Mouse (Mus musculus): ENCODE measurements around the gene Pou2f1.
A peak's percentile ranks its signal among the peaks of the same experiment; 100 is the strongest.

Gene Pou2f1

DNA sequence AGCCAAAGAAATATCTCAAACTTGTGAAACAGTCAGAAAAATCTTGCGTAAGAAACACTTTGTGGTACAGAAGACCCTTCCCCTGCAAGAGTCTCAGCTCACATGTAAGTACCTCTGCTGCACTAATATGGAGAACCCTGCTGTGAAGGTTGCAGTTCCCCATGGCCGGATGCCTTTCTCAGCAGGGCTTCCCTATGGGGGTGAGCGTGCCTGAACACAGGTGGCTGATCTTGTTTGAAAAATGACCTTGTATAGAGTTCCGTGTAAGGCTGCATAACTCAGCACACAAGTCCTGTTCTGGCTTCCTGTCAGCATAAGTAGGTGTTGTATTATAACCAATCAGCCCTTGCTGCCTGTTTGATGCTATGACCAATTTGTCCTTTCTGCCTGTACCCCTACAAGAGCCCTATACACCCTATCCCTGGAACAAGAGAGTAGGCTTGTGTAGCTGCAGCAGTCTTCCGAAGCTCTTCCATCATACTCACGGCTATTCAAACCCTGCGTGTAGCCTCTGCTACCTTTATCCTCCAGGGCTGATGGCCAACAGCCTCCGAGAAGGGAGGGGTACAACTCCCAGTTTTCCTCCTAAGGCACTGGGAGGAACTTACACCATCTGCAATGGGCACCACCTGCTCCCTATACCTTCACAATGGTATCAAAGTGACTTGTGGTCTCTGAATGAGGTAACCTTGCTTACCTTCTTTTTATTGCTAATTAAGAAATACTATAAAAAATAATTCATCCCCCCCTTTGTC is 120.2 kb downstream of the Pou2f1 start:
- no peak for DNase-seq (ENCODE audit: low spot score in 2 of 2)

DNA sequence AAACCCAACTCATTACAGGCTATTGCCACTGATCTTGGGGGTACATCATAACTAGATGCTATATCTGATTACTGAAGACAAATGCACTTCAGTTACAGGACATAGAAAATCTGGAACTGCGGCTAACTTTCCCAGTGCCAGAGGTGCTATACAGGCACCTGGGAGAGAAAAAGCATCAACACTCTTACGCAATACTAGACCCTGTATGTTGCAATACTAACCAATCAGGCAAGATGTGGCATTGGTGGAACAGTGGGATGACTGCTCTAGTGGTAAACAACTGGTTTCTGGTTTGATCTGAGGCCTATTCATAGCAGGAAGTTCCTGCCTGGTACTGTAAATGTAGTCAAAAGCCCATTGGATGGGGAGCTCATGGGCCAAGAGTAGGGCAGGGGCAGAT is 123.7 kb downstream of the Pou2f1 start:
- no peak for DNase-seq (ENCODE audit: low spot score in 2 of 2)

DNA sequence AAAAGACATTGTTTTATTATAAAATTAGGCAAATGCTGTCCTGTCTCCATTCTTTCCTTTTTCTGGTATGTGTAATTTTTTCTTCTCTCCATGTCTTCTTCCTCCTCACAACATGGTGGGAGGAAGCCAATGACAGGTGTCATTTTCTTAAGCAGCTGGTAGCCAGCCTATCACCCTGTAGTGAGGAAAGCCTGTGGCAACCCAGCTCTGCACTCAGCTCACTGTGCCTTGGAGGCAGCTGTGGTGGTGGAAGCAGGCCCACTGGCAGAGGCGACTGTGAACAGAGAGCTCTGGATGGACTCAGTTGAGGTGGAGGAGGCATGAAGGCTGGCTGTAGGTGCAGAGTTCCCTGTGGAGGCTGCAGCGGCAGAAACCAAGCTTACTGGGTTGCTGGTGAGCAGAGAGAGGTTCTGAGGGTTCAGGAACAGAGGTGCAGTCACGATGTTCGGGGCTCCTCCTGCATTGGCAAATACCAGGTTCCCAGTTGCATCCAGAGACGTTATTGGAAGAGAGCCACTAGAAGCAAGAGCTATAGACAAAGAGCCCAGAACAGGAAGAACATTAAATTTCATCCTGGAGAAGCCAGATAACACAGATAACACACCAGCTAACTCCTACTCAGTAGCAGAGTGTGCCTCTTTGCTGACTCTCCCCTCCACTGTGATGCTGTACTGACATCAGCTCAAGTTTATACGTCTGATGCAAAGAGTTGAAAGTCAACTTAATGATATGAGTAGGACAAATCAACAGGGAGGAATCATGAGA is 126.8 kb downstream of the Pou2f1 start:
- DNase-seq (ENCODE audit: low spot score in 2 of 2): no peak

DNA sequence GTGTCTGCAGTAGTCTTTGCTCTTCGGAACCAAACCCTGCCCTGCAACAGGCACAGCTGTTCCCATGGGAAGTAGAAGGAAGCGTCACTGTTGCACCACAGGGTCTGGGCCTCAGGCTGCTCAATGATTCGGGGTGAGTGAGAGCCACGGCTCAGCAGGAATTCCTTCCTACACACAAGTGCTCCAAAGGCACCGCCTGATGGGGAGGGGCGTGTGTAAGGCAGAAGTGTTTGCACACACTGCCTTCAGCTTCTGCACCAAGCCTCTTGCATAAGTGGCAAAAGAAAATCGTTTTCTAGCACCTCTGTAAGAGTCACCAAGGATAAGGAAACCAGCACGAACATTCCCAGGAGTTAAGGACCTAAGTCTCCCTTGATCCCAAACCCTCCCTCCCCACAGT is 127.8 kb downstream of the Pou2f1 start:
- no peak for DNase-seq (ENCODE audit: low spot score in 2 of 2)

DNA sequence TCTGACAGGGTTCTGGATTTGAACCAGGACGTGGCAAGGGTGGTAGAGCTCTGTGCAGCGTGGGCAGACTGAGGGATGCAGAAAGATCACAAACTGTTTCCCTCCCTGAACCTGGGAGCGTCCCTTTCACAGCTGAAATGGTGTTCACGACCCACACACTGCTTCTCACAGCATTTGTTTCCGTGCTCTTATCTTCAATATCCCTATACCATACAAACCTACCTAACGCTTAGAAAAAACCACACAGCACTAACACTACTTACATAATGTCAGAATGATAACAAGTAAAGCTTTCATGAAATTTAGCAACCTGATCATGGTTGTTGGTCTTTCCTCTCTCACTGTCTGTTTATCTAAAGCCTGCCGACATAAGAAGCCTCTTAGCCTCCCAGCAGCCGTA is 133.8 kb downstream of the Pou2f1 start:
- DNase-seq (ENCODE audit: low spot score in 2 of 2): no peak

DNA sequence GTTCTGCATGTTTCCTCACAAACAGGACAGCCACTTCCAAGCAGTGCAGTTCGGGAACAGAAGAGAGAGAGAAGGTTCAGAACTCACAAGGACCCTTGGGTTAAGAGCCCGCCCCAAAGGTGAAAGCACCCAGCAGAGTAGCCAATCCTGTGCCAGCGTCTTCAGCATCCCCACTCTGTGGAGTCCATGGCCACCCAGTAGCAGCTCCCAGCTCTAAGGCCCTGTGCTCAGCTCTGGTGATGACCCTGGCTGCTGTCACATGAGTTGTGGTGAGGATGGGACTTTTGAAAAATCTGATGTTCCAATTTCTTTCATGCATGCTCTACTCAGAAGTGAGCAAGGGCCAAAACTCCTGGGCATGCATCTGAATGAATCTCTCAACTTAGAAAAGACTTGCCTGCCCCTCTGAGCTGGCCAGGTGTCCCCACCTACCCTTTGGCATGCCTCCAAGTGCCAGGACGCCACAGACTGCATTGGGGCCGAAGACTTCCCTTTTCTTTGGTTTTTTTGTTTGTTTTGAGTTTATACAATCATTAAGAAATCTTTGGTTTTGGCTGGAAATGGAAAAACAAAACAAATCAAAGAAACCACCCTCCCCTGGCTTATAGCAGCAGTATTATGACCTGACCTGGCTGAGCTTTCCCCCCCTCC is 135.7 kb downstream of the Pou2f1 start:
- no peak for DNase-seq (ENCODE audit: low spot score in 2 of 2)

DNA sequence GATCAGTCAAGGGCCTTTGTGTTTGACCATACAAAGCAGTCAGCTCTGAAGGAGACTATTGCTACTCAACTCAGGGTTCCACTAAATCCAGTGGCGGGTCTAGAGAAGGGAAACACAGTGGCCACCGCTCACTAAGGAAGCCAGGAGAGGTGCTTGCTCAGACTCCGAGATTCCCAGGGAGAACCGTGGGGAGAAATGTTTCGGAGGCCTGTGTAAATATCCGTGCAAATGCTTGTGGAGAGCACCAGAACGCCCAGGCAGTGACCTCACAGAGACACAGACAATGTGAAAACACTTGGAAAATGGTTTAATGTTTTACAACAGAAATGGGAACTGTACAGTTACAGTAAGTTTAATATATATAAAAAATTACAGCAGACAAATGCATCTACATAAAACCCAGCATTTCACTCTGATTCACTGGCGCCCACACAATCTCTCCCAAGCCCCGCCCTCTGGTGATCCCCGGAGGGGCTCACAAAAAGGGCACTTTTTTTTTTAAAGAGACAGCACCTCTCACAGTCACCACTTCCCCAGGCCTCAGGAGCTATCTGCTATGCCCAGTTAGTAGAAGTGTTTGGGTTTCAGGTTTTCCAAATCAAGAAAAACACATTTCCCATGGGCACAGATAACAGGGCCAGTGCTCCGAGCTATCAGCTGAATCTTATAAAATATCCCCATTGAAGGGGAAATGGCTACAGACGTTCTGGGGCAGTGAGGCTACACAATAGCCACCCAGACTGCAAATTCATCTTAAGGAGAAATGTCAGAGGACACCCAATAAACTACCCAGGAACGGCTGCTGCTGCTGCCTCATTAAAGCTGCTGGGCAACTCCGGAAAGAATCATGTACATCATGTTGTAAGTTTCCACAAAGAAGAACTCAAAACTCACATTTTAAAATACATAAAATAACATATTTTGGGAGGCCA is 137.3 kb downstream of the Pou2f1 start:
- no peak for DNase-seq (ENCODE audit: low spot score in 2 of 2)

DNA sequence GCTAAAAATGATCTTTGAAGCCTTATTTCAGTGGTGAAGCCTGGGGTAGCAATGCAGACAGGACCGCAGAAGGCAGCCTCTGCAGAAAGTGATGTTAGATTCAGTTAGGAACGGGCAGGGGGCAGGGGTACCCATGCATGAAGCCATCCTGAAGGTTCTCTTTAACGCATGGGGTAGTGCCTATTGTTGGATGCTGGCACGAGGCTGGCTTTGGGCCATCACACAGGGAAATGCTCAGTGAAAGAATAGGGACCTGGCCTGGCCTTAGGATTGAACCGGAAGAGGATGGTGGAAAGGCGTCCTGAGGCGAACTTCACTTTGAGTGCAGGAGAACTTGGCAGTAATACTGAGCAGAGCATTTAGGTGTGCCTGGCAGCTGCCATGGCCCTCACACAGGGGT is 140.4 kb downstream of the Pou2f1 start:
- DNase-seq (ENCODE audit: low spot score in 2 of 2): no peak

DNA sequence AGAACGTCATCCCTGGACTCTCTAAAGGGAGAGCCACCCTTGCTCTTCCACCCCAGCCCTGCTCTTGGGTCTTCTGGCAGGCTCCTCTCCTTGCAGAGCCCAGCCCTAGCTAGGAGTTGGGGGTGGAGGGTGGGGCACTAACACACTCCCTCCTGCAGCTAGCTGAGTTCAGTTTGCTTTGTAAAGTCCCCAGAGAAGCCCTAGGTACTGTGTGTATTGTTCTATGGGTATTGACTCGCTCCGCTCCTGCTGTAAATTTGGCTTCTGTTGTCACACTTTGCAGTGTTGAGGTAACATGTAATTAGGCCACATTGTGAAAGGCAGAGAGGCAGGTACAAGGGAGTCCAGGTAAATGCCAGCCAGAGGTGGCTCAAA is 141.3 kb downstream of the Pou2f1 start:
- no peak for DNase-seq (ENCODE audit: low spot score in 2 of 2)

DNA sequence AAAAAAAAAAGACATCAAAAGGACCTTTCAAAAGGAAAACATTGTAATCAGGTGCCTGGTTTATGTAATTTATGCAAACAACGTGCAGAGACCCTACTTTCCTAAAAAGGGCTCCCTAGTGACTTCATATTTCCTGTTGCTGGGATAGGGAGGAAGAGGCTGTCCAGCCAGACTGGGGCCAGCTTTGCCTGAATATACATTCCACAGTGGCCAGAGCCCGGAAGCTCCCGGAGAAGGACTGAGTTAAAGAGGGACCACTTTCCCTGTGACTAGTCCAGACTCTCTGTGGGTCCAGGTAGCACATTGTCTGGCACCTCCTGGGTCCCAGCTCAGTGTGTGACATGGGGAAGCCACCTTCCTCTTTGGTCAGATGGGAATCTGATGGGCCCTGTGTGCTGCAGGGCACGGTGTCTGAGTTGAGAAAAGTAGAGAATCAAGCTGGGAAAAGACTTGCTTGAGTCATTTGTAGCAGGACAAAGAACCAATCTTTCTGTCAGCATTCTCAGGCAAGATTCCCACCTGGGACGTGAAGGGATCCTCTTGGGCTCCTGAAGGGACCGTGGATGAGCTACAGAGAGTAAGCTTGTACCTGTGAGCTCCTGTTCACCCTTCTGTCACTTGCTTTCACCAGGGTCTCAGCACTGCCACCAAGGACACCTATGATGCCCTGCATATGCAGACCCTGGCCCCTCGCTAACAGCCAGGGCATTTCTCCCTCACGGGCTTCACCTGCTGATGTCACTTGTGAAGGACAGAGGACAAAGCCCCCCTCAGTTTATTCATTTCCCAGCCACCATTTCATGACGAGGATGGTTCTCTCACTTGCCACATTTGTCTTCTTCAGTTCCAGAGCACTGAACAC is 141.9 kb downstream of the Pou2f1 start:
- no peak for DNase-seq (ENCODE audit: low spot score in 2 of 2)

DNA sequence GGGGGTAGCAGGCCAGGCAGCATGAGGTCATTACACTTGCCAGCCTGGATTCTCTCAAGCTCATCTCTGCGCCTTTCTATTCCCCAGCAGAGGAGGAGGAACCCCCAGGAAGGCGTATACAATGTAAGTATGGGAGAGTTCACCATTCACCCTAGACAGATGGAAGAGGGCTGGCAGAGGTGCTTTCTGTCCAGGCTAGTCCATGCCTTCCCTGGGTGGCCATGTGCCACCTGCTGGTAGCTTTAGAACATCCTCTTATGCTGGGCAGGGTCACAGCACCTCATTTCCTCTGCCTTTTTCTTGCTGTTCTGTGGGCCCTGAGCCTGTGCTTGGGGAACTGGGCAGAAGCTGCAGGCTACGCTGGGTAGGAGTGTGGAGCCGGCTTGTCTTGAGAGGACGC is 144.1 kb downstream of the Pou2f1 start:
- no peak for DNase-seq (ENCODE audit: low spot score in 2 of 2)

DNA sequence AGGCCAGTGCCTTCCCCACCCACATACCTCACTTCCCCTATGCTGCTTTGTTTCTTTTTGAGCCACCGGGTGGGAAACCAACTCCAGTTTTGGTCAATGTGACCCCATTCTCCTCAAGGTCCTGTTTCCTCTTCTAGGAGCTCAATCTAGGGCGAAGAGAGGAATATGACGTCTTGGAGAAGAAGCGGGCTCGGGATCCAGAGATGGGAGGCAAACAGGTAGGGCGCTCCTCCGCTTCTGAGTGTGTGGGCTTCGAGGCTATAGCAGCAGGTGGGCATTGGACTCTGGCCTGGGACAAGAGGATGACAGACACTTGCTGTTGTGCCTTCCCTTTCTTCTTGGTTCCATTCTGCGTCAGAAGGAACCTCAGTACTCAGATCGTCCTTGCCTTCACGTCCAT is 145.2 kb downstream of the Pou2f1 start:
- DNase-seq (ENCODE audit: low spot score in 2 of 2): no peak

DNA sequence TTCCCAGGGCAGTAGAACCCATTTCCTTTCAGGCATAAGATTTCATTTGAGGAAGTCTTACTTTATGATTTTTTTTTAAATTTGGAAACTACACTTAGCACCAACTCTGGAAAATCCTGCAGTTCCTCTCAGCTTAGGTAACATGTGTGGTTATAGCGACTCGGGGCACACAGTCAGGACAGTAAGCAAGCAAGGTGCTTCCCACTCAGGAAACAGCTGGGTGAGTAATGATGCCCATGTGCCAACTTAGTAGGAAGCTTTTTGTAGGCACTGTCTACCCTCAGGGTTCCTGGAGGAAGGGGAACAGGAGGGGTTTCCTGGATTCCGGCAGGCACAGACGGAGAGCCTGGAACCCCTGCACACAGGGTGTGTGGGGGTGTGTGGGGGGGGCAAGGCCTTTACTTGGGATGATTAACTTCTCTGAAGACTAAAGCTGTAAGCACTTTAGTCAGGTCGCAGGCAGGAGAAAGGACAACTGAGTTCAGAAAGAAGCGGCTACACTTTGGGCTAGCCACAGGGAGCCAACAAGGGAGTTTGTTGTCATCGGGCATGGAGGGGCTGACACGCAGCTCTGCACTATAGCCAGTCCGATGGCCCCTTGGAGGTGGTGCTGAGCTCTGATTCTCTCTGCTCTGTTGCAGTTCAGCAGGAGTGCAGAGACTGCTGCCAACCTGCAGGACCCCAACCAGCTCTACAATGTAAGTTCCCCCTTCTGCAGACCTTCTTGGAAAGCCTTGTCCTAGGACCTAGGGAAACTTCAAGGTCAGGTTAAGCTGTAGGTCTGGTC is 146.5 kb downstream of the Pou2f1 start:
- DNase-seq (ENCODE audit: low spot score in 2 of 2): no peak

DNA sequence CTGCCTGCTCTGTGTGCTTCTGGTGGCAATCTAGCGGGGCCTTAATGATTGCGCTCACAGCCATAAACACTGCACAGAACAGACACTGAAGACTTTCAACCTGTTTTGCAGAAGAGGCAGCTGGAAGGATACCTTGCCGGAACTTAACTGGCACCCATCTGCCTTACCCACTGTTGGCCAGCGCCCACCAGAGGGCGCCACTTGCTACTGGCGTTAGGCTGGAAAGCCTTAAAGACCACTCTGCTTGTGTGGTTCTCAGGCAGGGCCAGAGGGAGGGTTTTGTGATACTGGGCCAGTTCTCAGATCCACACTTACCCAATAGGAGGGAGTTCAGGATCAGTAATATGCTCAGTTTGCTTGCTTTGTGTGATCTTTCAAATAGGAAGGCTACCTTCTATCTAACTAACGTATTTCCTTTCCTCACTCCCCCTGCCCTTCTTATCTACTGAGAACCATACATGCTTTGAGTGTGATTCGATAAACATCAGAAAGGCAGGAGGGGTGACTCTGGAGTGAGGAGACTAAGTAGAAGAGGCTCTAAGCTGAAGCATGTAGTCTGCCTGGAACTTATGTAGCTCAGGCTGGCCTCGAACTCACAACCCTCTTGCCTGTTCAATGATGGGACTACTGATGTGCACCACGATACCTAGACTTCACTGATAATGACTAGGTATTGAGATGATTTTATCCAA is 148.6 kb downstream of the Pou2f1 start:
- DNase-seq (ENCODE audit: low spot score in 2 of 2): peak in 1 of 2 experiments; percentile 53

DNA sequence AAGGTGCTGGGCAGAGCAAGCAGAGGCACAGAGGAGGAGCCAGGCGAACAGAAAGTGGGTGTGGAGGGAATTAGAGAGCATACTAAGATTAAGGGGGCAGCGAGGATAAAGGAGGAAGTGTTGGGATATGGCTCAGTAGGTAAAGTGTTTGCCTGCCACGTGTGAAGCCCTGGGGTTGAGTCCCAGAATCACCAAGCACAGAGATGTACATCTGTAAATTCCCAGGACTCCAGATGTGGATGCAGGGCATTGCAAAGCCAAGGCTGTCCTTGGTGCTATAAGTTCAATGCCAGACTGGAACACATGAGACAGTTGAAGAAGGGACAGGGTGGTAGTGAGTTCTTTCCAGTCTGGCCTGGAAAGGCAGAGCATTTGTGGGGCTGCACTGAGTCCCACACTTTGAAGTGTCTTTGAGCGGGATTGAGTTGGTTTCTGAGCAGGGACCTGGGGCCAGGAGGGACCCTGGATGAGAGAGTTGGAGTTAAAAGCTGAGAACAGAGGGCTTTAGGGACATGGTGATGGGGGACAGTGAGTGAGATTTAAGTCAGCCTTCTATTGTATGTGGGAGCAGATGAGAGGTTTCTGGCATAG is 149.3 kb downstream of the Pou2f1 start:
- DNase-seq (ENCODE audit: low spot score in 2 of 2): no peak

DNA sequence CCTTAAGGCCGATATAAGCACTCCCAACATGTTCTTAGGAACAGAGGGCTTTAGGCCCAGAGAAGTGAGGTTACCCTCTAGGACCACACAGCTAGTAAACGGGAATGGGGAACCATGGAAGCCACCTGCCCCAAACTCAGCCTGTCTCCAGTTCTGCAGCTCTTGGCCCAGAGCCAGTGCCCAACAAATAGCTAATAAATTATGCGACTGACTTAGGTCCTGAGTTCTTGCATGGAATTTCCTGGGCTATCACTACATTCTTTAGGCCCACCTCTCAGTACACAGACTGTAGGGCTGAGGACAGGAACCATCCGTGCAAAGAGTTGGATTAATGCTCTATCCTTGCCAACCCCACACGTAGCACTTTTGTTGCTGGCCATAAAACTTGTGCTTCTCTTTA is 150.3 kb downstream of the Pou2f1 start:
- no peak for DNase-seq (ENCODE audit: low spot score in 2 of 2)

DNA sequence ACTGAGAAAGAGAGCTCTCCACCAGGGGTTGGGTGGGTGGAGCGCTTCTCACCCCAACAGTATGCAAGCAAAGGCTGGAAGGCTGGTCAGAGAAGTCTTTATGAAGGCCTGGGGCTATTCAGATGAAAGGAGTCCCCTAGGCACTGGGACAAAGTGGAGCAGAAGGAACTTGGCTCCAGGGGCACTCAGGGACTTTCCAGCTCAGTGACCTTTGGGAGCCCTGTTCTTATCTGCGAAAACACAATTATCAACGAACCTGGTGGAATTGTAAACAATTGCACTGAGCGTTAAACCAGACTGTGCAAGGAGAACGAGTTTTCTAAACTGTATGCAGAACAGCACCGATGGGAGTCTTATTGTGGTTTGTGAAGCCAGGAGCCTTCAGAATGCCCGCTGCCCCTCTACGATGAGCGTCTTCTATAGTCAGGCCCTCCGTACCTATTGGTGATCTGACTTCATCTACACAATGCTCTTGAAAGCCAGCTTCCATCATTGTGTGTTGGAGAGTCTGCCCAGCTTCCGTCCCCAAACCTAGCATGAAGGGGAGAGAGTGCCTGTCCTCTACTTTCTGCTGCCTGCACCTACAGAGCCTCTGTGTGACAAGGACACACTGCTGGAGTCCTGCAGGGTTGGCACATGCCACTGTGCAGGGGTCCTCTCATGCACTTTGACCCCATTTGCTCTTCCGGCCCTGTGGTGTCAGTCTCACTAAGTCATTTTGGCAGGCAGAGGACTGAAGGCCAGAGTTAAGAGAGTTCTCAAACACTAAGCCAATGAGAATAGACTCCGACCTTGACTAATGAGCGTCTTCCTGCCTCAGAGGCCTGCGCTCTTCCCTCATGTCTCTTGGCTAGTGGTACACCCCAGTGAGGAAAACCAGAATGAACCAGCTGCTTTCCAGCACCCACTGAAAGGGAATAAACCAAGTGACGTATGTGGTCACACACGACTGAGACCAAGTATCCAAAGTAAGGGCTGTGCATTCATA is 152.7 kb downstream of the Pou2f1 start:
- no peak for DNase-seq (ENCODE audit: low spot score in 2 of 2)

DNA sequence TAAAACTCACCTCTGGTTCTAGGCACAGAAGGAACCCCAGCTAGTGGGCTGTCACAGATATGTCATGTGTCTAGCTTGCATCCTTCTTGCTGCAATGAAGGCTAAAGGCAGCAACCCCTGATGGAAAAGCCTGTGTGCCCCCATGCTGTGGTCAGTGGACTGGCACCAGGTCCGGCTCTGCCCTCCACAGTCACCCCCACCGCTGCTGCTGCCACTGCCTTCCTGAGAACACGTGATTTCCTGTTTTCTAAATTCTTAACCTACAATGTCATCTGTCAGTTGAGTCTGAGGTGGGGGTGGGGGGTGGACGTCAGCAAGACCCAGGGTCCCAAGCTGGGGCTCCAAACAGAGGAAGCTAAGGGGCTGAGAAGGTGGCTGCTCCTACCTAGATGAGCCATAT is 153.6 kb downstream of the Pou2f1 start:
- DNase-seq (ENCODE audit: low spot score in 2 of 2): no peak

Data from frontal cortex, postnatal 14 days (tissue).